ENCODE assay signal across 8 mouse cellular contexts in the genomic region with DNA sequence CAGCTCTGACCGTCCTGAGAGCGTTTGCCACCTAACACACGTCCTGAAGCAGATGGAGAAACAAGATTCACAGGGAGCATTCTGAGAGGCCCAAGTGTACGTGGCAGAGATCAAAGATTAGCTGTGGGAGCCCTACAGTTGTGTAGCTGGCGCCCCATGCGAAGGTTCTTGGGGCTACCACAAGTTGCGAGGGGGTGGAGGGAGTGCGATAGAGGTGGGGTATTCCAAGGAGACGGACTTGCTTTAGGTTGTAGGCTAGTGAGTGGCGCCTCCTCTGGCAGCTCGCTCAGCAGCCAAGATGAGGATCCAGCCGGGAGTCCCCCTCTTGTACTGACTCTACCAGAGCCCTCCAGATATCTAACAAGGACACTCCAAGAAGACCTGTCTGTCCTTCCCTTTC. TPM values are rescaled to one million over a fixed set of nuclear protein-coding genes. Genes with fewer than 3 reads are reported as not detected.
DNase-seq lines count a peak whose midpoint lies in the region; ATAC-seq and TF ChIP-seq lines count a peak whose summit lies in the region.

No protein-coding gene starts in this region.

- DNase-seq in thymus, postnatal 0 days (ENCODE audit: low spot score), result peak; percentile 28
- no peak for DNase-seq in thymus, adult 2 months
- no peak for DNase-seq in forebrain, embryonic 11.5 days (ENCODE audit: low spot score)
- DNase-seq in limb, embryonic 11.5 days (ENCODE audit: low spot score), result peak; percentile 44
- DNase-seq in retina, postnatal 1 day, result peak; percentile 54
- no peak for DNase-seq in gastrocnemius, postnatal 14 days
- DNase-seq in layer of hippocampus, postnatal 36 days, result no peak
- DNase-seq in frontal cortex, adult 2 months (ENCODE audit: extremely low spot score in 1 of 2, low spot score in 1 of 2), result no peak

- TF ChIP-seq CTCF in thymus, adult 2 months (IDR thresholded peaks at IDR 0.05; ENCODE audit: borderline replicate concordance, control insufficient read depth, extremely low read depth, insufficient read depth, low read length, poor library complexity), result no peak

- peaks cover 27% of the 10 kb centered on the region for H3K4me1 ChIP-seq in thymus, adult 2 months (replicated peaks; ENCODE audit: control insufficient read depth, insufficient read depth, low read length)
- H3K4me1 ChIP-seq in forebrain, embryonic 11.5 days (replicated peaks; ENCODE audit: control insufficient read depth, insufficient read depth, low read length), result peaks cover 18% of the 10 kb centered on the region
- peaks cover 19% of the 10 kb centered on the region for H3K4me1 ChIP-seq in limb, embryonic 11.5 days (ENCODE audit: control insufficient read depth, insufficient read depth, low read length)

- TF ChIP-seq POLR2A in thymus, adult 2 months (IDR thresholded peaks at IDR 0.05; ENCODE audit: control insufficient read depth, extremely low read depth, insufficient read depth, low read length, poor library complexity), result no peak

- intact Hi-C loops in gastrocnemius, postnatal 14 days (cut with DNase I; ENCODE audit: low total_unique reads), result no loop called here

- H3K9ac ChIP-seq in forebrain, embryonic 11.5 days (ENCODE audit: low read length), result no peak overlapping the region
- no peak overlapping the region; the same call in 1 of the 2 replicates for H3K9ac ChIP-seq in limb, embryonic 11.5 days (ENCODE audit: low read length)

- no peaks in the 10 kb centered on the region for H3K36me3 ChIP-seq in thymus, adult 2 months (ENCODE audit: control insufficient read depth, insufficient read depth, low read length)
- H3K36me3 ChIP-seq in forebrain, embryonic 11.5 days (ENCODE audit: control insufficient read depth, insufficient read depth, low read length), result no peaks in the 10 kb centered on the region
- no peaks in the 10 kb centered on the region for H3K36me3 ChIP-seq in limb, embryonic 11.5 days (ENCODE audit: control insufficient read depth, insufficient read depth, low read length)

- peaks cover 22% of the 10 kb centered on the region for H3K27me3 ChIP-seq in thymus, adult 2 months (ENCODE audit: control insufficient read depth, insufficient read depth, low read length)
- H3K27me3 ChIP-seq in forebrain, embryonic 11.5 days (ENCODE audit: control insufficient read depth, insufficient read depth, low read length), result peaks cover 52% of the 10 kb centered on the region
- H3K27me3 ChIP-seq in limb, embryonic 11.5 days (ENCODE audit: control insufficient read depth, insufficient read depth, low read length), result peaks cover 61% of the 10 kb centered on the region

- H3K9me3 ChIP-seq in forebrain, embryonic 11.5 days (ENCODE audit: control insufficient read depth, low read length), result no peaks in the 10 kb centered on the region
- H3K9me3 ChIP-seq in limb, embryonic 11.5 days (ENCODE audit: control insufficient read depth, low read length), result peaks cover 4% of the 10 kb centered on the region; the same call in 1 of the 2 replicates

- no peak overlapping the region for H3K4me3 ChIP-seq in thymus, adult 2 months (ENCODE audit: control insufficient read depth, insufficient read depth, low read length)
- peak overlapping the region; percentile 25 for H3K4me3 ChIP-seq in forebrain, embryonic 11.5 days (ENCODE audit: low read depth, low read length)
- H3K4me3 ChIP-seq in limb, embryonic 11.5 days (ENCODE audit: low read depth, low read length), result peak overlapping the region; percentile 26; the same call in 1 of the 2 replicates

- 40% methylated on average over 12 of the region's 12 CpGs for WGBS in thymus, adult 2 months
- 1% methylated on average over 12 of the region's 12 CpGs for WGBS in forebrain, embryonic 11.5 days
- WGBS in limb, embryonic 11.5 days, result 5% methylated on average over 12 of the region's 12 CpGs

- ATAC-seq in forebrain, embryonic 11.5 days (replicated peaks; ENCODE audit: low FRiP score), result no peak
- ATAC-seq in limb, embryonic 11.5 days (ENCODE audit: insufficient number of reproducible peaks, low FRiP score, low TSS enrichment, low read depth), result no peak

- peak overlapping the region; percentile 61; the same call in 1 of the 2 replicates for H3K4me2 ChIP-seq in forebrain, embryonic 11.5 days (ENCODE audit: low read depth, low read length, severe bottlenecking)
- H3K4me2 ChIP-seq in limb, embryonic 11.5 days (ENCODE audit: low read depth, severe bottlenecking), result peak overlapping the region; percentile 62

- no peak overlapping the region for H3K27ac ChIP-seq in thymus, adult 2 months (ENCODE audit: control insufficient read depth, insufficient read depth, low read length)
- no peak overlapping the region for H3K27ac ChIP-seq in forebrain, embryonic 11.5 days (ENCODE audit: low read depth, low read length)
- H3K27ac ChIP-seq in limb, embryonic 11.5 days (replicated peaks; ENCODE audit: low read depth, low read length), result no peak overlapping the region

RNA-seq across cellular contexts. Expression of a gene that starts 0.7 kb away (rescaled TPM):
- 7.2 and 7.3 TPM in 2 replicates for polyA plus RNA-seq in thymus, postnatal 0 days (2015; fragmentation: Nextera tagmentation; extraction: Ambion mirVana)
- 2.8 and 3.8 TPM in 2 replicates for polyA plus RNA-seq in thymus, adult 2 months (2012; rRNA removed)
- polyA plus RNA-seq in forebrain, embryonic 11.5 days (2014; fragmentation: Nextera tagmentation; extraction: Ambion mirVana), result 2.2 and 2.6 TPM in 2 replicates
- 14.8 and 16.2 TPM in 2 replicates for polyA plus RNA-seq in limb, embryonic 11.5 days (2014; fragmentation: Nextera tagmentation; extraction: Ambion mirVana)
- total RNA-seq in gastrocnemius, postnatal 14 days (2021), result not detected
- total RNA-seq in layer of hippocampus, postnatal 36 days (2021), result under 1 TPM; 0.35 to 0.42 TPM
- polyA plus RNA-seq in frontal cortex, adult 2 months (2012; rRNA removed), result 0.38 and 0.52 TPM in 2 replicates

RNA-seq across cellular contexts. Expression of a gene that starts 5.6 kb away (rescaled TPM):
- polyA plus RNA-seq in thymus, postnatal 0 days (2015; fragmentation: Nextera tagmentation; extraction: Ambion mirVana), result 6.1 and 7.6 TPM in 2 replicates
- 12.4 and 13.2 TPM in 2 replicates for polyA plus RNA-seq in thymus, adult 2 months (2012; rRNA removed)
- polyA plus RNA-seq in forebrain, embryonic 11.5 days (2014; fragmentation: Nextera tagmentation; extraction: Ambion mirVana), result 26.5 and 28.8 TPM in 2 replicates
- 7.4 and 7.7 TPM in 2 replicates for polyA plus RNA-seq in limb, embryonic 11.5 days (2014; fragmentation: Nextera tagmentation; extraction: Ambion mirVana)
- total RNA-seq in gastrocnemius, postnatal 14 days (2021), result 1 to 10 TPM; 5.7 to 9.1 TPM
- total RNA-seq in layer of hippocampus, postnatal 36 days (2021), result 10 to 100 TPM; 50.8 to 55.4 TPM
- 47.2 and 49.8 TPM in 2 replicates for polyA plus RNA-seq in frontal cortex, adult 2 months (2012; rRNA removed)

RNA-seq across cellular contexts. Expression of a gene that starts 20.2 kb away (rescaled TPM):
- polyA plus RNA-seq in thymus, postnatal 0 days (2015; fragmentation: Nextera tagmentation; extraction: Ambion mirVana), result 35.9 and 40.1 TPM in 2 replicates
- polyA plus RNA-seq in thymus, adult 2 months (2012; rRNA removed), result 145 and 182 TPM in 2 replicates
- polyA plus RNA-seq in forebrain, embryonic 11.5 days (2014; fragmentation: Nextera tagmentation; extraction: Ambion mirVana), result 61.3 and 62.9 TPM in 2 replicates
- 47.8 and 51.6 TPM in 2 replicates for polyA plus RNA-seq in limb, embryonic 11.5 days (2014; fragmentation: Nextera tagmentation; extraction: Ambion mirVana)
- 1 to 10 TPM; 2.1 to 2.3 TPM for total RNA-seq in gastrocnemius, postnatal 14 days (2021)
- total RNA-seq in layer of hippocampus, postnatal 36 days (2021), result 1 to 10 TPM; 1.7 to 3.0 TPM
- 8.1 and 8.7 TPM in 2 replicates for polyA plus RNA-seq in frontal cortex, adult 2 months (2012; rRNA removed)

RNA-seq across cellular contexts. Expression of a gene that starts 23.7 kb away (rescaled TPM):
- polyA plus RNA-seq in thymus, postnatal 0 days (2015; fragmentation: Nextera tagmentation; extraction: Ambion mirVana), result 0.26 and 0.77 TPM in 2 replicates
- polyA plus RNA-seq in thymus, adult 2 months (2012; rRNA removed), result 0.19 and 0.27 TPM in 2 replicates
- polyA plus RNA-seq in forebrain, embryonic 11.5 days (2014; fragmentation: Nextera tagmentation; extraction: Ambion mirVana), result not detected in 2 replicates
- 0.09 and 0.13 TPM in 2 replicates for polyA plus RNA-seq in limb, embryonic 11.5 days (2014; fragmentation: Nextera tagmentation; extraction: Ambion mirVana)
- under 1 TPM in 1 of 2 experiments, not detected in 1; 0.09 TPM for total RNA-seq in gastrocnemius, postnatal 14 days (2021)
- total RNA-seq in layer of hippocampus, postnatal 36 days (2021), result not detected
- polyA plus RNA-seq in frontal cortex, adult 2 months (2012; rRNA removed), result 0.13 and 0.24 TPM in 2 replicates

RNA-seq across cellular contexts. Expression of a gene that starts 25.1 kb away (rescaled TPM):
- polyA plus RNA-seq in thymus, postnatal 0 days (2015; fragmentation: Nextera tagmentation; extraction: Ambion mirVana), result 37.7 and 41.0 TPM in 2 replicates
- 32.0 and 33.6 TPM in 2 replicates for polyA plus RNA-seq in thymus, adult 2 months (2012; rRNA removed)
- polyA plus RNA-seq in forebrain, embryonic 11.5 days (2014; fragmentation: Nextera tagmentation; extraction: Ambion mirVana), result 167 and 174 TPM in 2 replicates
- polyA plus RNA-seq in limb, embryonic 11.5 days (2014; fragmentation: Nextera tagmentation; extraction: Ambion mirVana), result 125 and 129 TPM in 2 replicates
- 10 to 100 TPM; 35.6 to 35.8 TPM for total RNA-seq in gastrocnemius, postnatal 14 days (2021)
- 100 to 1,000 TPM; 297 to 300 TPM for total RNA-seq in layer of hippocampus, postnatal 36 days (2021)
- polyA plus RNA-seq in frontal cortex, adult 2 months (2012; rRNA removed), result 208 and 231 TPM in 2 replicates

Comparison
In these comparisons a context has a peak if more than half of its experiments do, and no peak if none do; other contexts are left out.
1. DNase-seq: peak in thymus, postnatal 0 days (single experiment), limb, embryonic 11.5 days (single experiment) and retina, postnatal 1 day (single experiment); none in thymus, adult 2 months (single experiment), forebrain, embryonic 11.5 days (single experiment), gastrocnemius, postnatal 14 days (single experiment), layer of hippocampus, postnatal 36 days (0 of 2) and frontal cortex, adult 2 months (0 of 2).